ENCODE assay signal across 9 mouse cellular contexts in the genomic region with DNA sequence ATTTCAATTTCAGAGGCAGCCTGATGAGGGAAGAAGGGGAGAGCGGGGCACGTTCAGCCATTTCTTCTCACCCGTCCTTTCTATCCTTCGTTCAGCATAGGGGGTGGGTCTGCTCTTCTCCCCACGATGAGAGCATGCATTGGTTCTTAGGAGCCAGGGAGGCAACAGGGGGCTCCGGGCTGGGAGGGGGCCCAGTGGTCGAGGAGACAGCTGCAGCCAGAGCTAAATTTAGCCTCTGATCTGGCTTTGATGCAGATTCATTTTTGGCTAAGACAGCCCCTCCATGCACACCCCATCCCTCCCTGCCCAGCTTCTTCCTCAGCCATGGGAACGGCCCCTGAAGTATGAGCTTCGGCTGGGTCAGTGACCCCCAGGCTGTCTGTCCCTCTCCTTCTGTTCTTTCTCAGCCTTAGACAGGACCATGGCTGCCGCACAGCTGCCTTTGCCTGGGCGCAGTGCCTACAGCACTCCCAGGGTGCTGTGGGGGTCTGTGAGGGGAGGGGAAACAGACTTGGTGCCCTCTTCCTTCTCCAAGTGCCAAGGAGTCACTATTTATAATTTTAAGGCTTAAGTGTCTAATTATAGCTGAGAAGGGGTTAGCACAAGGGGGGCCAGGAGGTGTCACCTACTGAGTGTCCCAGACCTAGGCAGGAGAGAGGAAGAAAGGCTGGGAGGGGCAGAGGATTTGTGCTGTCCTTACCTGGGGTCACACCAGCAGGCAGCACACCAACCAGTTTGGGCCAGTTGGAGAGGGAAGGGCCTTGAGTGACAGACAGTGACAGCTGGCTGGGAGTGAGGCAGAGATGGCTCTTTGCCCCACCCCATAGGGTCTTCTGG. TPM values are rescaled to one million over a fixed set of nuclear protein-coding genes. Genes with fewer than 3 reads are reported as not detected.
DNase-seq lines count a peak whose midpoint lies in the region; ATAC-seq and TF ChIP-seq lines count a peak whose summit lies in the region.
"Had no signal": no experiment of that assay in that cellular context is flagged by ENCODE, and none has a peak within 500 bp of the region (broad histone marks: within the 10 kb centered on the region; RNA-seq: fewer than 3 reads in every experiment).

No protein-coding gene starts in this region.

- WGBS in lung, embryonic 14.5 days: 47% methylated on average over 11 of the region's 11 CpGs
- 57% methylated on average over 11 of the region's 11 CpGs for WGBS in forebrain, postnatal 0 days
- WGBS in hindbrain, postnatal 0 days: 35% methylated on average over 11 of the region's 11 CpGs

- H3K27me3 ChIP-seq in lung, embryonic 14.5 days (ENCODE audit: insufficient read depth, low read length): no peaks in the 10 kb centered on the region
- no peaks in the 10 kb centered on the region for H3K27me3 ChIP-seq in forebrain, postnatal 0 days (ENCODE audit: insufficient read depth, low read length)
- no peaks in the 10 kb centered on the region for H3K27me3 ChIP-seq in hindbrain, postnatal 0 days (ENCODE audit: insufficient read depth, low read length)

- ATAC-seq in lung, embryonic 14.5 days (ENCODE audit: insufficient read depth): no peak
- no peak for ATAC-seq in forebrain, postnatal 0 days
- ATAC-seq in hindbrain, postnatal 0 days: peak; percentile 11; the same call in 1 of the 2 replicates

- H3K27ac ChIP-seq in lung, embryonic 14.5 days (ENCODE audit: low read depth): peak overlapping the region; percentile 18; the same call in 1 of the 2 replicates
- 0 out of 2 replicates have a peak overlapping the region, but pooled peaks have one; percentile 45 for H3K27ac ChIP-seq in forebrain, postnatal 0 days (ENCODE audit: low read depth, low read length)
- peak overlapping the region; percentile 5; the same call in 1 of the 2 replicates for H3K27ac ChIP-seq in hindbrain, postnatal 0 days
- H3K27ac ChIP-seq: liver, embryonic 15.5 days had no signal

- no peak overlapping the region; the same call in 1 of the 2 replicates for H3K9ac ChIP-seq in lung, embryonic 14.5 days
- H3K9ac ChIP-seq in forebrain, postnatal 0 days: peak overlapping the region; percentile 84; the same call in 1 of the 2 replicates
- H3K9ac ChIP-seq in hindbrain, postnatal 0 days (replicated peaks; ENCODE audit: low read length): 0 out of 2 replicates have a peak overlapping the region, but pooled peaks have one; percentile 37
- H3K9ac ChIP-seq: liver, embryonic 15.5 days had no signal

- H3K4me2 ChIP-seq in lung, embryonic 14.5 days: peak overlapping the region; percentile 39; the same call in 1 of the 2 replicates
- peak overlapping the region; percentile 80 for H3K4me2 ChIP-seq in forebrain, postnatal 0 days (ENCODE audit: low read depth)
- peak overlapping the region; percentile 83 for H3K4me2 ChIP-seq in hindbrain, postnatal 0 days (ENCODE audit: low read depth, low read length)
- H3K4me2 ChIP-seq: liver, embryonic 15.5 days had no signal

- peaks cover 19% of the 10 kb centered on the region for H3K4me1 ChIP-seq in lung, embryonic 14.5 days (ENCODE audit: insufficient read depth)
- peaks cover 19% of the 10 kb centered on the region for H3K4me1 ChIP-seq in forebrain, postnatal 0 days (ENCODE audit: insufficient read depth)
- H3K4me1 ChIP-seq in hindbrain, postnatal 0 days (ENCODE audit: insufficient read depth, low read length): peaks cover 14% of the 10 kb centered on the region

- no peak for TF ChIP-seq CTCF in lung, embryonic 14.5 days (IDR thresholded peaks at IDR 0.05; ENCODE audit: low read depth)
- TF ChIP-seq CTCF in forebrain, postnatal 0 days (IDR thresholded peaks at IDR 0.05; ENCODE audit: low read depth): no peak
- TF ChIP-seq CTCF in hindbrain, postnatal 0 days (IDR thresholded peaks at IDR 0.05; ENCODE audit: low read depth): no peak

- H3K9me3 ChIP-seq in lung, embryonic 14.5 days (ENCODE audit: low read depth, low read length): no peaks in the 10 kb centered on the region
- no peaks in the 10 kb centered on the region for H3K9me3 ChIP-seq in forebrain, postnatal 0 days (ENCODE audit: low read length)
- H3K9me3 ChIP-seq in hindbrain, postnatal 0 days (ENCODE audit: low read length): no peaks in the 10 kb centered on the region
- H3K9me3 ChIP-seq: liver, embryonic 15.5 days had no signal

- DNase-seq in lung, embryonic 14.5 days: peak; percentile 42
- DNase-seq in lung, postnatal 14 days: no peak
- DNase-seq in forebrain, postnatal 0 days: no peak
- DNase-seq in hindbrain, postnatal 0 days (ENCODE audit: low spot score): peak; percentile 49
- peak; percentile 98 for DNase-seq in skeletal muscle tissue, adult 2 months (ENCODE audit: low read depth, low spot score)
- no peak for DNase-seq in adrenal gland, adult (ENCODE audit: inconsistent age in 2 of 2, low spot score in 1 of 2)
- no peak for DNase-seq in lung, postnatal 36 days
- DNase-seq in kidney, adult 9 months: no peak

- H3K36me3 ChIP-seq in lung, embryonic 14.5 days (ENCODE audit: insufficient read depth): peaks cover 11% of the 10 kb centered on the region; the same call in 1 of the 2 replicates
- H3K36me3 ChIP-seq in forebrain, postnatal 0 days (ENCODE audit: insufficient read depth): peaks cover 42% of the 10 kb centered on the region
- H3K36me3 ChIP-seq in hindbrain, postnatal 0 days (ENCODE audit: insufficient read depth, low read length): peaks cover 22% of the 10 kb centered on the region
- H3K36me3 ChIP-seq: liver, embryonic 15.5 days had no signal

- H3K4me3 ChIP-seq in lung, embryonic 14.5 days (ENCODE audit: low read depth, low read length): no peak overlapping the region
- 0 out of 2 replicates have a peak overlapping the region, but pooled peaks have one; percentile 5 for H3K4me3 ChIP-seq in forebrain, postnatal 0 days (ENCODE audit: low read depth, low read length)
- 0 out of 2 replicates have a peak overlapping the region, but pooled peaks have one; percentile 2 for H3K4me3 ChIP-seq in hindbrain, postnatal 0 days (ENCODE audit: low read length)
- H3K4me3 ChIP-seq: liver, embryonic 15.5 days had no signal

RNA-seq across cellular contexts. Expression of gene Sema6c, which starts 3.4 kb away (rescaled TPM):
- 3.7 and 5.4 TPM in 2 replicates for polyA plus RNA-seq in lung, embryonic 14.5 days (2014; fragmentation: Nextera tagmentation; extraction: Ambion mirVana)
- total RNA-seq in forebrain, postnatal 0 days (2014; rRNA removed): 75.2 and 94.1 TPM in 2 replicates
- 24.2 and 28.4 TPM in 2 replicates for polyA plus RNA-seq in forebrain, postnatal 0 days (2015; fragmentation: Nextera tagmentation; extraction: Ambion mirVana)
- 127 and 172 TPM in 2 replicates for total RNA-seq in hindbrain, postnatal 0 days (2014; rRNA removed)
- 15.6 and 16.4 TPM in 2 replicates for polyA plus RNA-seq in hindbrain, postnatal 0 days (2015; fragmentation: Nextera tagmentation; extraction: Ambion mirVana)

RNA-seq across cellular contexts. Expression of gene Tnfaip8l2, which starts 21.5 kb away (rescaled TPM):
- 3.2 and 4.2 TPM in 2 replicates for polyA plus RNA-seq in lung, embryonic 14.5 days (2014; fragmentation: Nextera tagmentation; extraction: Ambion mirVana)
- total RNA-seq in forebrain, postnatal 0 days (2014; rRNA removed): 1.2 and 1.3 TPM in 2 replicates
- 1.8 and 3.3 TPM in 2 replicates for polyA plus RNA-seq in forebrain, postnatal 0 days (2015; fragmentation: Nextera tagmentation; extraction: Ambion mirVana)
- total RNA-seq in hindbrain, postnatal 0 days (2014; rRNA removed): 1.9 and 2.3 TPM in 2 replicates
- 3.1 and 3.6 TPM in 2 replicates for polyA plus RNA-seq in hindbrain, postnatal 0 days (2015; fragmentation: Nextera tagmentation; extraction: Ambion mirVana)

RNA-seq across cellular contexts. Expression of gene Lysmd1, which starts 29.7 kb away (rescaled TPM):
- polyA plus RNA-seq in lung, embryonic 14.5 days (2014; fragmentation: Nextera tagmentation; extraction: Ambion mirVana): 8.2 and 9.4 TPM in 2 replicates
- 38.7 and 39.2 TPM in 2 replicates for total RNA-seq in forebrain, postnatal 0 days (2014; rRNA removed)
- 39.7 and 45.8 TPM in 2 replicates for polyA plus RNA-seq in forebrain, postnatal 0 days (2015; fragmentation: Nextera tagmentation; extraction: Ambion mirVana)
- 33.4 and 38.5 TPM in 2 replicates for total RNA-seq in hindbrain, postnatal 0 days (2014; rRNA removed)
- 39.2 and 42.4 TPM in 2 replicates for polyA plus RNA-seq in hindbrain, postnatal 0 days (2015; fragmentation: Nextera tagmentation; extraction: Ambion mirVana)

RNA-seq across cellular contexts. Expression of gene Scnm1, which starts 29.8 kb away (rescaled TPM):
- polyA plus RNA-seq in lung, embryonic 14.5 days (2014; fragmentation: Nextera tagmentation; extraction: Ambion mirVana): 62.7 and 67.9 TPM in 2 replicates
- total RNA-seq in forebrain, postnatal 0 days (2014; rRNA removed): 47.6 and 52.7 TPM in 2 replicates
- polyA plus RNA-seq in forebrain, postnatal 0 days (2015; fragmentation: Nextera tagmentation; extraction: Ambion mirVana): 83.3 and 88.9 TPM in 2 replicates
- total RNA-seq in hindbrain, postnatal 0 days (2014; rRNA removed): 44.6 and 56.7 TPM in 2 replicates
- 72.1 and 75.7 TPM in 2 replicates for polyA plus RNA-seq in hindbrain, postnatal 0 days (2015; fragmentation: Nextera tagmentation; extraction: Ambion mirVana)

RNA-seq across cellular contexts. Expression of gene Tmod4, which starts 39.4 kb away (rescaled TPM):
- 1.2 and 1.9 TPM in 2 replicates for polyA plus RNA-seq in lung, embryonic 14.5 days (2014; fragmentation: Nextera tagmentation; extraction: Ambion mirVana)
- 0.24 and 1.5 TPM in 2 replicates for total RNA-seq in forebrain, postnatal 0 days (2014; rRNA removed)
- 0.39 and 0.62 TPM in 2 replicates for polyA plus RNA-seq in forebrain, postnatal 0 days (2015; fragmentation: Nextera tagmentation; extraction: Ambion mirVana)
- 0.43 and 0.73 TPM in 2 replicates for total RNA-seq in hindbrain, postnatal 0 days (2014; rRNA removed)
- polyA plus RNA-seq in hindbrain, postnatal 0 days (2015; fragmentation: Nextera tagmentation; extraction: Ambion mirVana): 1.1 and 1.5 TPM in 2 replicates

Comparison
In these comparisons a context has a peak if more than half of its experiments do, and no peak if none do; other contexts are left out.
1. DNase-seq: peak in lung, embryonic 14.5 days (single experiment), hindbrain, postnatal 0 days (single experiment) and skeletal muscle tissue, adult 2 months (single experiment); none in lung, postnatal 14 days (single experiment), forebrain, postnatal 0 days (single experiment), adrenal gland, adult (0 of 2), lung, postnatal 36 days (single experiment) and kidney, adult 9 months (single experiment).
2. Peak in every context shown above with its lines, with median percentiles within 50 percentile points of each other: H3K27ac ChIP-seq and H3K4me2 ChIP-seq.